Mouse (Mus musculus) cortical plate, adult 2 months (tissue): Measurements from ENCODE around the gene Tlcd1.

Experiments
- CTCF ChIP-seq: fragments of 200-500 bp; IDR thresholded peaks from 2 replicates; pipeline ENCODE4 v1.5.1; 2011; ENCODE audit warnings: mild to moderate bottlenecking, control low read depth, low read length; ENCODE audit not compliant: insufficient read depth; ENCODE audit errors: extremely low read depth
- POLR2A ChIP-seq: fragments of 200-500 bp; IDR thresholded peaks from 2 replicates; pipeline ENCODE4 v1.6.1; 2011; ENCODE audit warnings: mild to moderate bottlenecking, low read length, control low read depth; ENCODE audit not compliant: insufficient read depth; ENCODE audit errors: extremely low read depth

DNA sequence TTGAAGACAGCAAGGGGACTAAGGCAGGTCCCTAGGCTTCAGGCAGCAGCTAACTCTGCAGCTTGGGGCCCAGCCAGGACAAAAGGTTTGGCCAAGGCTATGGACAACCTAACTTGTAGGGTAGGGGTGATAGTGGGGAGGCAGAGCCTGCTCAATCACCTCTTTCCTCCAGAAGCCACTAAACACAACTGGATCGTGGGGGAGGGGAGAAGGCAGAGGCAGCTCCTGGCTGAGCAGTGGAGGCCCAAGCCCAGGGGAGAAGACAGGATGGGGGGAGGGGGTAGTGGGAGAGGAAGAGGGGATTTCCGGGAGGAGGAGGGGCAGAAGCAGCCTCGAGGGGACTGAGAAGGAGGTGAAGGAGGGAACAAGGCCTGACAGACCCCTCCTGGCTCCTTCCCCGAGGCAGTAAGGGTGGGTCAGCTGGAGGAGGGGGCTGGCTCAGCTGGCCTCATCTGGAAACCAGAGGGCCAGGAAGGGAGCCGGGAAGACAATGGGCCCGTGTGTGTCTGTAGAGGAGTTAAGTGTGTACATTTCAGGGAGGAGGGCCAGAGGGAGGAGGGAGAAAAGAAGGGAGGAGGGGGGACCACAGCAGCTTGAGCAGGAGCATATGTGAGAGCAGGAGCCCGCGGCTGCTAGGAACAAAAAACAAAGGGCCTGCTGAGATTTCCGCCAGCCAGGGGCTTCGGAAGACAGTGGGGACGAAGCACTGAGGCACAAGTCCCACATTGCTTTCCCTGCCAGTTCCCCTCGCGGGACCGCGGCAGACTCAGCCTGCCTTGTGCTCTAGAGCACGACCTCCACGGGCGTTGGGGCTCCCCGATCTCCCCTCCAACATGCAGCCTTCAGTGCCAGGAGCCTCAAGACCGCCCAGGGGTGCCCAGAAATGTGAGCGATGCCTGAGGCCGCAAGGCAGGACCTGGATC is 12.6 kb upstream of the Tlcd1 start:
- TF ChIP-seq CTCF (no peak), POLR2A (no peak)
